In the genomic region with DNA sequence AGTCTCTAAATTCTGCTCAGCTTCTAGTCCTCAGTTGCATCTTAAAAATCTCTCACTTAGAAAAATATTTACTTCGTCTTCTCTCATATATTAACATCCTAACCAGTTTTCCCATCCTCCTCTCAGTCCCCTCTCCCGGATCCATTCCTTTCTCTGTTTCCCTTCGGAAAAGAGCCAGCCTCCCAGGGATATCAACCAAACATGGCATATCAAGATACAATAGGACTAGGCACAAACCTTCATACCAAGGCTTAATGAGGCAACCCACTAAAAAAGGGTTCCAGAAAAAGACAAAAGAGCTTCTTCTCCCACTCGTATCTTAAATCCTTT, we compare ENCODE assay signal across 9 mouse cellular contexts. TPM values are rescaled to one million over a fixed set of nuclear protein-coding genes. Genes with fewer than 3 reads are reported as not detected.
DNase-seq lines count a peak whose midpoint lies in the region; ATAC-seq and TF ChIP-seq lines count a peak whose summit lies in the region.
"Had no signal": no experiment of that assay in that cellular context is flagged by ENCODE, and none has a peak within 500 bp of the region (broad histone marks: within the 10 kb centered on the region; RNA-seq: fewer than 3 reads in every experiment).

No protein-coding gene starts in this region.

- no peaks in the 10 kb centered on the region for H3K36me3 ChIP-seq in thymus, adult 2 months (ENCODE audit: control insufficient read depth, insufficient read depth, low read length)
- H3K36me3 ChIP-seq in liver, embryonic 13.5 days, result no peaks in the 10 kb centered on the region

- no peaks in the 10 kb centered on the region for H3K4me1 ChIP-seq in thymus, adult 2 months (replicated peaks; ENCODE audit: control insufficient read depth, insufficient read depth, low read length)
- H3K4me1 ChIP-seq in liver, embryonic 13.5 days (replicated peaks), result no peaks in the 10 kb centered on the region

- H3K9ac ChIP-seq in liver, embryonic 13.5 days, result peak overlapping the region; percentile 72

- TF ChIP-seq CTCF in gastrocnemius, adult 2 months (IDR thresholded peaks at IDR 0.05), result no peak
- no peak for TF ChIP-seq CTCF in thymus, adult 2 months (IDR thresholded peaks at IDR 0.05; ENCODE audit: borderline replicate concordance, control insufficient read depth, extremely low read depth, insufficient read depth, low read length, poor library complexity)

- WGBS in thymus, adult 2 months, result 13% methylated on average over 4 of the region's 4 CpGs
- WGBS in liver, embryonic 13.5 days (ENCODE audit: insufficient replicate concordance), result 16% methylated on average over 4 of the region's 4 CpGs

- peak overlapping the region; percentile 85 for H3K4me3 ChIP-seq in gastrocnemius, adult 2 months
- H3K4me3 ChIP-seq in thymus, adult 2 months (ENCODE audit: control insufficient read depth, insufficient read depth, low read length), result peak overlapping the region; percentile 87; the same call in 1 of the 2 replicates
- H3K4me3 ChIP-seq in liver, embryonic 13.5 days (replicated peaks), result peak overlapping the region; percentile 72

- H3K9me3 ChIP-seq in liver, embryonic 13.5 days (replicated peaks), result no peaks in the 10 kb centered on the region

- no peak for TF ChIP-seq POLR2A in thymus, adult 2 months (IDR thresholded peaks at IDR 0.05; ENCODE audit: control insufficient read depth, extremely low read depth, insufficient read depth, low read length, poor library complexity)

- intact Hi-C loops in gastrocnemius, adult 2 months (cut with DNase I), result no loop called here

- peak overlapping the region; percentile 74 for H3K4me2 ChIP-seq in liver, embryonic 13.5 days

- DNase-seq in gastrocnemius, adult 2 months, result no peak
- DNase-seq in gastrocnemius, adult 18-20 months (ENCODE audit: low spot score), result no peak
- no peak for DNase-seq in thymus, adult 2 months
- DNase-seq in thymus, postnatal 14 days, result no peak
- no peak for DNase-seq in liver, embryonic 13.5 days
- no peak for DNase-seq in natural killer cell, adult 2 months (ENCODE audit: low spot score in 2 of 2)
- DNase-seq in left cerebral cortex, adult 18-20 months (ENCODE audit: low spot score in 2 of 2), result no peak
- no peak for DNase-seq in cerebellum, adult 9-11 months

- no peaks in the 10 kb centered on the region for H3K27me3 ChIP-seq in thymus, adult 2 months (ENCODE audit: control insufficient read depth, insufficient read depth, low read length)
- no peaks in the 10 kb centered on the region for H3K27me3 ChIP-seq in liver, embryonic 13.5 days

- no peak for ATAC-seq in liver, embryonic 13.5 days (ENCODE audit: low read depth)

- H3K27ac ChIP-seq in gastrocnemius, adult 2 months, result peak overlapping the region; percentile 81
- H3K27ac ChIP-seq in thymus, adult 2 months (ENCODE audit: control insufficient read depth, insufficient read depth, low read length), result no peak overlapping the region
- H3K27ac ChIP-seq in liver, embryonic 13.5 days, result peak overlapping the region; percentile 67

RNA-seq across cellular contexts. Expression of gene Slc25a14, which starts 0.2 kb away (rescaled TPM):
- total RNA-seq in gastrocnemius, adult 2 months (2021), result 1 to 10 TPM; 1.5 to 1.6 TPM
- total RNA-seq in gastrocnemius, adult 18-20 months (2021), result 1 to 10 TPM; 1.9 to 2.3 TPM
- 3.2 and 4.8 TPM in 2 replicates for polyA plus RNA-seq in thymus, adult 2 months (2012; rRNA removed)
- polyA plus RNA-seq in liver, embryonic 13.5 days (2015; fragmentation: Nextera tagmentation; extraction: Ambion mirVana), result 4.9 and 6.2 TPM in 2 replicates
- 10 to 100 TPM; 67.9 to 69.8 TPM for total RNA-seq in left cerebral cortex, adult 18-20 months (2021)

RNA-seq across cellular contexts. Expression of gene Zfp280c, which starts 28.7 kb away (rescaled TPM):
- 1 to 10 TPM; 4.9 to 5.0 TPM for total RNA-seq in gastrocnemius, adult 2 months (2021)
- total RNA-seq in gastrocnemius, adult 18-20 months (2021), result 1 to 10 TPM; 4.6 TPM
- polyA plus RNA-seq in thymus, adult 2 months (2012; rRNA removed), result 8.8 and 11.4 TPM in 2 replicates
- 3.5 and 5.2 TPM in 2 replicates for polyA plus RNA-seq in liver, embryonic 13.5 days (2015; fragmentation: Nextera tagmentation; extraction: Ambion mirVana)
- 10 to 100 TPM; 17.0 to 18.7 TPM for total RNA-seq in left cerebral cortex, adult 18-20 months (2021)

RNA-seq across cellular contexts. Expression of gene Gpr119, which starts 51.3 kb away (rescaled TPM):
- under 1 TPM in 1 of 2 experiments, not detected in 1; 0.08 TPM for total RNA-seq in gastrocnemius, adult 2 months (2021)
- total RNA-seq in gastrocnemius, adult 18-20 months (2021), result not detected
- 0.07 TPM in 1 of 2 replicates, not detected in the other for polyA plus RNA-seq in thymus, adult 2 months (2012; rRNA removed)
- not detected in 2 replicates for polyA plus RNA-seq in liver, embryonic 13.5 days (2015; fragmentation: Nextera tagmentation; extraction: Ambion mirVana)
- total RNA-seq in left cerebral cortex, adult 18-20 months (2021), result not detected
- total RNA-seq: left cerebral cortex, postnatal 4 days had no signal

Comparison
In these comparisons a context has a peak if more than half of its experiments do, and no peak if none do; other contexts are left out.
1. RNA of gene Slc25a14, which starts 0.2 kb away (total RNA-seq): 67.9 to 69.8 TPM in left cerebral cortex, adult 18-20 months; 1.9 to 2.3 TPM in gastrocnemius, adult 18-20 months and 1.5 to 1.6 TPM in gastrocnemius, adult 2 months; every median in the first group is over 10 times any median in the second.
2. Peak in every context shown above with its lines, with median percentiles within 50 percentile points of each other: H3K4me3 ChIP-seq.